Mouse (Mus musculus) lung, adult 2 months (tissue): ENCODE measurements at regions not wholly inside any gene's neighbourhood (a gene's known extent, or its start where the extent isn't known, plus 50 kb on each side); places are given as distances from the start of the nearest gene placed in this dataset.

ENCODE experiments used
- DNase-seq: peaks from one replicate; pipeline ENCODE4 v3.0.0; 2022
- H3K4me1 ChIP-seq: fragments of 200-500 bp; 2 replicates; pipeline ENCODE4 v1.6.1; 2011; ENCODE audit warnings: low read length; ENCODE audit not compliant: control insufficient read depth, insufficient read depth
- H3K4me3 ChIP-seq: fragments of 200-500 bp; replicated peaks from 2 replicates; pipeline ENCODE3; 2011; ENCODE audit warnings: low read depth, mild to moderate bottlenecking, control low read depth, low read length; ENCODE audit errors: extremely low read depth
- CTCF ChIP-seq: fragments of 200-500 bp; IDR thresholded peaks from 2 replicates; pipeline ENCODE4 v1.5.1; 2011; ENCODE audit warnings: mild to moderate bottlenecking, low read length, control low read depth; ENCODE audit not compliant: insufficient read depth
- POLR2A ChIP-seq: fragments of 200-500 bp; IDR thresholded peaks from 2 replicates; pipeline ENCODE4 v1.6.1; 2011; ENCODE audit warnings: low read depth, mild to moderate bottlenecking, control low read depth, low read length, borderline replicate concordance; ENCODE audit errors: extremely low read depth
- WGBS: fragments of 180-500 bp; shearing (Covaris S2); methylation state at CpG from one replicate; pipeline ENCODE4 v1.1.7; 2018; 5-methylcytosine and 5-hydroxymethylcytosine counted together

- 53% methylated on average over 8 of the region's 8 CpGs for WGBS
- TF ChIP-seq POLR2A, result no peak
- no peak for TF ChIP-seq CTCF
These were observed 223.7 kb downstream of the Ptpru start for GRCm38 (mm10) chr4:131614434-131614833.

GRCm38 (mm10) chr4:131615587-131615986, 222.5 kb downstream of the Ptpru start:
- 44% methylated on average over 12 of the region's 12 CpGs for WGBS
- no peaks in the 10 kb centered on the region for H3K4me1 ChIP-seq
- TF ChIP-seq POLR2A (no peak), CTCF (no peak)
- H3K4me3 ChIP-seq, result no peak overlapping the region
- peak; percentile 3 for DNase-seq

More at GRCm38 (mm10) chr4:131614434-131614833, 223.7 kb downstream of the Ptpru start:
- Histone ChIP-seq H3K4me1 (no peaks in the 10 kb centered on the region), H3K4me3 (no peak overlapping the region)
- no peak for DNase-seq

- Histone ChIP-seq H3K4me3 (no peak overlapping the region), H3K4me1 (no peaks in the 10 kb centered on the region)
- TF ChIP-seq CTCF, result no peak
- TF ChIP-seq POLR2A, result no peak
- WGBS, result 62% methylated on average over 5 of the region's 5 CpGs
- no peak for DNase-seq
These were observed 200.0 kb downstream of the Ptpru start for GRCm38 (mm10) chr4:131638105-131638504.

- no peak for TF ChIP-seq CTCF
- no peak for TF ChIP-seq POLR2A
- Histone ChIP-seq H3K4me1 (no peaks in the 10 kb centered on the region), H3K4me3 (no peak overlapping the region)
- no peak for DNase-seq
- 35% methylated on average over 8 of the region's 8 CpGs for WGBS
These were observed 182.1 kb downstream of the Ptpru start for GRCm38 (mm10) chr4:131656034-131656433.

- TF ChIP-seq CTCF, result no peak
- no peak for TF ChIP-seq POLR2A
- Histone ChIP-seq H3K4me3 (no peak overlapping the region), H3K4me1 (no peaks in the 10 kb centered on the region)
- WGBS, result 18% methylated on average over 10 of the region's 10 CpGs
- DNase-seq, result peak; percentile 4
These were observed 180.2 kb downstream of the Ptpru start for GRCm38 (mm10) chr4:131657922-131658321.

- 74% methylated on average over 2 of the region's 2 CpGs for WGBS
- H3K4me1 ChIP-seq, result no peaks in the 10 kb centered on the region
- DNase-seq, result no peak
- no peak overlapping the region for H3K4me3 ChIP-seq
- TF ChIP-seq CTCF (no peak), POLR2A (no peak)
These were observed 177.2 kb downstream of the Ptpru start for GRCm38 (mm10) chr4:131660931-131661330.

- H3K4me1 ChIP-seq, result no peaks in the 10 kb centered on the region
- DNase-seq, result no peak
- WGBS, result 39% methylated on average over 11 of the region's 11 CpGs
- TF ChIP-seq CTCF (no peak), POLR2A (no peak)
- no peak overlapping the region for H3K4me3 ChIP-seq
These were observed 166.1 kb downstream of the Ptpru start for GRCm38 (mm10) chr4:131671784-131672515.

- H3K4me3 ChIP-seq, result no peak overlapping the region
- H3K4me1 ChIP-seq, result no peaks in the 10 kb centered on the region
- 72% methylated on average over 7 of the region's 7 CpGs for WGBS
- DNase-seq, result no peak
- TF ChIP-seq POLR2A (no peak), CTCF (no peak)
These were observed 160.1 kb downstream of the Ptpru start for GRCm38 (mm10) chr4:131677966-131678365.

- no peak for DNase-seq
- TF ChIP-seq POLR2A, result no peak
- TF ChIP-seq CTCF, result no peak
- Histone ChIP-seq H3K4me3 (no peak overlapping the region), H3K4me1 (no peaks in the 10 kb centered on the region)
- 50% methylated on average over 7 of the region's 7 CpGs for WGBS
These were observed 154.9 kb downstream of the Ptpru start for GRCm38 (mm10) chr4:131683176-131683575.

- no peak for DNase-seq
- 92% methylated on average over 4 of the region's 4 CpGs for WGBS
- TF ChIP-seq POLR2A (no peak), CTCF (no peak)
- Histone ChIP-seq H3K4me3 (no peak overlapping the region), H3K4me1 (no peaks in the 10 kb centered on the region)
These were observed 152.5 kb downstream of the Ptpru start for GRCm38 (mm10) chr4:131685544-131685943.

- TF ChIP-seq POLR2A (no peak), CTCF (no peak)
- Histone ChIP-seq H3K4me1 (0 out of 2 replicates have a peak, but pooled peaks cover 2% of the 10 kb centered on the region), H3K4me3 (no peak overlapping the region)
- WGBS, result 17% methylated on average over 5 of the region's 5 CpGs
- no peak for DNase-seq
These were observed 143.9 kb downstream of the Ptpru start for GRCm38 (mm10) chr4:131694232-131694631.
